Mouse (Mus musculus) adrenal gland, adult 18-20 months (tissue): ENCODE measurements around the gene Gm33543. TPM values are rescaled to one million over a fixed set of nuclear protein-coding genes. Genes with fewer than 3 reads are reported as not detected.

Experiments
- DNase-seq, 2 experiments: peaks; one replicate each; pipeline ENCODE4 v3.0.0; 2021 to 2022; ENCODE audit warnings: low spot score in 2 of 2
- total RNA-seq, 2 experiments: library from RNA; stranded (reverse); gene quantifications; 1 replicate in 1 of 2; 2 replicates in 1 of 2; pipeline ENCODE4 v1.2.3; 2021

The Gm33543 gene
- total RNA-seq, 2 experiments from 2014 or later, result not detected

- no peak for DNase-seq
These were observed 6.0 kb downstream of the Gm33543 start for GRCm38 (mm10) chr10:95836530-95837264.

GRCm38 (mm10) chr10:95830891-95831290 is 11.8 kb downstream of the Gm33543 start:
- no peak for DNase-seq

GRCm38 (mm10) chr10:95829471-95829870 is 13.3 kb downstream of the Gm33543 start:
- no peak for DNase-seq

- no peak for DNase-seq
These were observed 14.4 kb downstream of the Gm33543 start for GRCm38 (mm10) chr10:95828374-95828773.

GRCm38 (mm10) chr10:95825651-95826050 is 17.1 kb downstream of the Gm33543 start:
- no peak for DNase-seq

- DNase-seq, result no peak
These were observed 24.2 kb downstream of the Gm33543 start for GRCm38 (mm10) chr10:95818506-95818905.

GRCm38 (mm10) chr10:95817419-95818161 is 25.1 kb downstream of the Gm33543 start:
- DNase-seq, result peak in 1 of 2 experiments; percentile 7

- no peak for DNase-seq
These were observed 28.4 kb downstream of the Gm33543 start for GRCm38 (mm10) chr10:95814351-95814750.

- no peak for DNase-seq
These were observed 30.9 kb downstream of the Gm33543 start for GRCm38 (mm10) chr10:95811869-95812268.

- DNase-seq, result no peak
These were observed 41.3 kb downstream of the Gm33543 start for GRCm38 (mm10) chr10:95801443-95801811.

GRCm38 (mm10) chr10:95800693-95801442 is 41.9 kb downstream of the Gm33543 start:
- no peak for DNase-seq

- no peak for DNase-seq
These were observed 44.9 kb downstream of the Gm33543 start for GRCm38 (mm10) chr10:95797645-95798395.

- DNase-seq, result no peak
These were observed 47.2 kb downstream of the Gm33543 start for GRCm38 (mm10) chr10:95795500-95795899.

- DNase-seq, result no peak
These were observed 48.0 kb downstream of the Gm33543 start for GRCm38 (mm10) chr10:95794706-95795105.

GRCm38 (mm10) chr10:95791427-95791804 is 51.3 kb downstream of the Gm33543 start:
- no peak for DNase-seq

GRCm38 (mm10) chr10:95790771-95791426 is 51.8 kb downstream of the Gm33543 start:
- DNase-seq, result no peak

- no peak for DNase-seq
These were observed 55.6 kb downstream of the Gm33543 start for GRCm38 (mm10) chr10:95787176-95787575.

GRCm38 (mm10) chr10:95784837-95785236 is 57.9 kb downstream of the Gm33543 start:
- DNase-seq, result no peak

- no peak for DNase-seq
These were observed 61.7 kb downstream of the Gm33543 start for GRCm38 (mm10) chr10:95780881-95781600.
